Mouse (Mus musculus): ENCODE measurements around the gene Il12b. TPM values are rescaled to one million over a fixed set of nuclear protein-coding genes. Genes with fewer than 3 reads are reported as not detected.

The Il12b gene
- polyA plus RNA-seq, 1 experiment from 2014 or later, result not detected

DNA sequence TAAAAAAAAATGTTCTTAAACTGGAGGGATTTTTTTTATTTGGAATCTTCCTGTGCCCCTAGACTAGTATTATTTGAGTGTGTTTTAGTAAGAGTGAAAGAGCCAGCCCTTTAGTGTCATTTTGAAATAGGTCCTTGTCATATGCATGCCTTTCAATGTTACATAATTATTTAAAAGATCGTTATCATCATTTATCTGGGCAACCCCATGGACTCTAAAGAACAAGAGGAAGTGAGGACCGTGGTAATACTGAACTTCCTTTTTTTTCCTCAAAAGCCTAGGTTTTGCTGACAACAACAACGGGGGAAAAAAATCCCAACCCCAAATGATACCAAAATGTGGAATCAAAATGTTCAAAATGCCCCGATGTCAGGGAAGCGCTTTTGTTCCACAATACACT lies 22.0 kb upstream of the Il12b start:
- no peaks in the 10 kb centered on the region for H3K4me1 ChIP-seq (replicated peaks; ENCODE audit: control insufficient read depth, insufficient read depth)
- H3K36me3 ChIP-seq (ENCODE audit: control insufficient read depth, insufficient read depth, low read length), result no peaks in the 10 kb centered on the region
- H3K27me3 ChIP-seq (ENCODE audit: control insufficient read depth, insufficient read depth, low read length), result no peaks in the 10 kb centered on the region
- DNase-seq (ENCODE audit: low spot score) (no peak), ATAC-seq (ENCODE audit: low FRiP score, low TSS enrichment) (no peak)
- H3K27ac ChIP-seq (replicated peaks), result no peak overlapping the region
- H3K4me3 ChIP-seq (ENCODE audit: low read depth, low read length), result no peak overlapping the region
- WGBS, result 80% methylated on average over 5 of the region's 5 CpGs
- no peak overlapping the region for H3K4me2 ChIP-seq (replicated peaks; ENCODE audit: low read depth)
- no peaks in the 10 kb centered on the region for H3K9me3 ChIP-seq (ENCODE audit: control insufficient read depth, low read length)
- H3K9ac ChIP-seq (ENCODE audit: low read length), result no peak overlapping the region
- no peak for TF ChIP-seq CTCF (IDR thresholded peaks at IDR 0.05; ENCODE audit: low read depth)

DNA sequence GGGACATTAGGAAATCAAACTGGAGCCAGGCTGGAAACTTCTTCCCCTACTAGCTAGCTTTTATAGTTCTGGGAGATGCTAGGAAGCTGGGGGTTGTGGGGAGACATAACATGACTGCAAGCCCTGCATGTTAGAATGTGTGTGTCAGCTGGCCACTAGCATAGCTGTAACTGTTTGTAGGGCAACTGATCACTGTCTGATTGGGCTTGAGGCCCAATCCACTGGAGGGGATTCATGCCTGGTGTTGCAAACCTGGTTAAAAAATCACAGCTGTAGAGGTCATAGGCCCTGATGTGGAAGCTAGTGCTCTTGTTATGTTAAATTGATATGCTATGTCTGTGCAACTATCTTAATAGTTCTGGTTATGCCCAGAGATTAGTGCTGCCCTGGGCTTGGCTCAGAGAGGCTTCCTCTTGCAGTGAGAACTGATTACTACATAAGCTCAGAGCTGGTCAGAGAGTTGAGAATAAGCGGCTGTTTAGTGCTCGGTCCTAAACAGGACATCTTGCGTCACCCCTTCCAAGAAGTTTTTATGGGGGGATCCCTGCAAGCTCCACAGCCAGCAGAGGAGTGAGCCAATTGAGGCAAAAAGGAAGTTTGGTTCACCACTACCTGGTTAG lies 19.3 kb upstream of the Il12b start:
- Histone ChIP-seq H3K4me2 (replicated peaks; ENCODE audit: low read depth) (no peak overlapping the region), H3K27ac (replicated peaks) (no peak overlapping the region), H3K4me1 (replicated peaks; ENCODE audit: control insufficient read depth, insufficient read depth) (no peaks in the 10 kb centered on the region), H3K27me3 (ENCODE audit: control insufficient read depth, insufficient read depth, low read length) (no peaks in the 10 kb centered on the region), H3K4me3 (ENCODE audit: low read depth, low read length) (no peak overlapping the region), H3K9me3 (ENCODE audit: control insufficient read depth, low read length) (no peaks in the 10 kb centered on the region), H3K9ac (ENCODE audit: low read length) (no peak overlapping the region), H3K36me3 (ENCODE audit: control insufficient read depth, insufficient read depth, low read length) (no peaks in the 10 kb centered on the region)
- 61% methylated on average over 3 of the region's 3 CpGs for WGBS
- DNase-seq (ENCODE audit: low spot score), result no peak
- TF ChIP-seq CTCF (IDR thresholded peaks at IDR 0.05; ENCODE audit: low read depth), result no peak
- ATAC-seq (ENCODE audit: low FRiP score, low TSS enrichment), result no peak

DNA sequence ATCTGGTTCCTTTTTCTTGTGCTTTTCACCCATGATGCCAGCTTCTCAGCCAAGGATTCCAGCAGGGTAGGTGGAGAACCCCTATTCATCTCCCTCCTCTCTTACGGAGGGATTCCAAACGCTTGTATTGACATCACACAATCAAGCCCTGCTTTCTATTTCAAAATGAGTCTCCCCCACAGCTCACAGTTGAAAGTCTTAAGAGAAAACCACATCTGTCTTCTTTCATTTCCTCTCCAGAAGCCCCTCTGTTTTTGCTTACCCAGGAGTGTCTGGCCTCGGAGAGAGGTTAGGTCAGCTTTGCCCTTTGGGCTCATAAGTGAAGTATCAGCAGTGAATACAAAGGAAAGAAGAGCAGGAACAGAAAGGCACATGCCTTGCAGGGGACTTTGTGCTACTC lies 17.7 kb upstream of the Il12b start:
- Histone ChIP-seq H3K36me3 (ENCODE audit: control insufficient read depth, insufficient read depth, low read length) (no peaks in the 10 kb centered on the region), H3K27me3 (ENCODE audit: control insufficient read depth, insufficient read depth, low read length) (no peaks in the 10 kb centered on the region), H3K27ac (replicated peaks) (no peak overlapping the region), H3K9me3 (ENCODE audit: control insufficient read depth, low read length) (no peaks in the 10 kb centered on the region), H3K4me3 (ENCODE audit: low read depth, low read length) (no peak overlapping the region), H3K9ac (ENCODE audit: low read length) (no peak overlapping the region), H3K4me1 (replicated peaks; ENCODE audit: control insufficient read depth, insufficient read depth) (no peaks in the 10 kb centered on the region), H3K4me2 (replicated peaks; ENCODE audit: low read depth) (no peak overlapping the region)
- ATAC-seq (ENCODE audit: low FRiP score, low TSS enrichment) (no peak), DNase-seq (ENCODE audit: low spot score) (no peak)
- TF ChIP-seq EP300 (optimal IDR thresholded peaks at IDR 0.05) (no peak), CTCF (IDR thresholded peaks at IDR 0.05; ENCODE audit: low read depth) (no peak)
- 70% methylated on average over 3 of the region's 3 CpGs for WGBS

DNA sequence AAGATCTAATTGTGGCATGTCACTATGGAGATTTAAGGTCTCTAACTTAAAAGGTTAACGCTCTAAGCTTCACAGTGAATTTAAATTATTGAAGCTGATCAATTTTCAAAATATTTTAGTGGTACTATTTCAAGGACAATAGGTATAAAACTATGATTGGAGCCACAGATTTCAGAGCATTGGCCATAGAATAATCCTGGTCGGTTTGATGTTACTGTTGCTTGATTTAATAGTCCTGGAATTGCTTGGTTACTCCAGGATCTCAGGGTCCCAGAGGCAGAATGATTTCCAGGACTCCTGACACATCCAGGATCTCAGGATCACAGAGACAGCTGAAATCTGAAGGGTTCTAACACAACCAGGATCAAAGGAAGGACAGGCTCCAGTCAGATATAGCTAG lies 12.8 kb upstream of the Il12b start:
- no peak for TF ChIP-seq CTCF (IDR thresholded peaks at IDR 0.05; ENCODE audit: low read depth)
- no peak for TF ChIP-seq EP300 (optimal IDR thresholded peaks at IDR 0.05)

DNA sequence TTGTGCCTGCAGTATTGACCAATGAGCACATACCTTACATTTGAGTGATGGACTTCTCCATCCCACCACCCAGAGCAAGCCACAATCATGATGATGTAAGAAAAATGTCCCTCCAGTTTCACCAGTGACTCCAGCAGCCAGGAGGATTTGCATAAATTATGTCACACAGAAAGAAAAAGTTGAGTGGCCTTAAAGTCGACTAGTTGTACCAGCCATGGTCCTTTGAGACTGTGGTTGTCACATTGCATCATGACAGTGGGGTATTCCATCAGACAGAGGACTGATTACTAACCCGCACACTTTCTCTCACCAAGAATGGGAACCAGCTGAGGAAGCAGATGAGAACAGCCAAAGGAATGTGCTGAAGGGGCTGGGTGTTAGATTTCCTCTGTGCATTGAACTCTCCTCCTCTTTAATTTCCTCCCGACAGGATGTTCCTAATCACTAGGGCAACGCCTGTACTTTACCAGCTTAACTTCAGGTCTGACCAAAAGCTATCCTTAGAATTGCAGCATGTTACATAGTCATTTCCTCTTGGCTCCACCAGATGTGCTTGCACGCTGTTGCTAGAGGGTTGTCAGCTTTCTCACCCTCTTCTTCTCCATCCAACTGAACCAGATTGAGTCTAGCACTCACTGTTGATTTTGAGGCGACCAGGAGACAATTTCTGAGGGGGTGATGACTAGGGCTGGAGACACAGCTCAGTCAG lies 9.7 kb upstream of the Il12b start:
- TF ChIP-seq EP300 (optimal IDR thresholded peaks at IDR 0.05) (no peak), CTCF (IDR thresholded peaks at IDR 0.05; ENCODE audit: low read depth) (no peak)
- H3K4me1 ChIP-seq (replicated peaks; ENCODE audit: control insufficient read depth, insufficient read depth), result no peaks in the 10 kb centered on the region
- H3K9ac ChIP-seq (ENCODE audit: low read length), result no peak overlapping the region
- no peaks in the 10 kb centered on the region for H3K9me3 ChIP-seq (ENCODE audit: control insufficient read depth, low read length)
- ATAC-seq (ENCODE audit: low FRiP score, low TSS enrichment), result no peak
- H3K4me2 ChIP-seq (replicated peaks; ENCODE audit: low read depth), result no peak overlapping the region
- no peaks in the 10 kb centered on the region for H3K36me3 ChIP-seq (ENCODE audit: control insufficient read depth, insufficient read depth, low read length)
- H3K27ac ChIP-seq (replicated peaks), result no peak overlapping the region
- no peaks in the 10 kb centered on the region for H3K27me3 ChIP-seq (ENCODE audit: control insufficient read depth, insufficient read depth, low read length)
- DNase-seq (ENCODE audit: low spot score), result no peak
- H3K4me3 ChIP-seq (ENCODE audit: low read depth, low read length), result no peak overlapping the region
- 41% methylated on average over 6 of the region's 6 CpGs for WGBS

More for the DNA sequence above, 12.8 kb upstream of the Il12b start:
- H3K9ac ChIP-seq (ENCODE audit: low read length), result no peak overlapping the region
- no peak for ATAC-seq (ENCODE audit: low FRiP score, low TSS enrichment)
- no peak overlapping the region for H3K27ac ChIP-seq (replicated peaks)
- no peak overlapping the region for H3K4me2 ChIP-seq (replicated peaks; ENCODE audit: low read depth)
- no peaks in the 10 kb centered on the region for H3K27me3 ChIP-seq (ENCODE audit: control insufficient read depth, insufficient read depth, low read length)
- WGBS, result 86% methylated on average over 2 of the region's 2 CpGs
- no peak for DNase-seq (ENCODE audit: low spot score)
- H3K36me3 ChIP-seq (ENCODE audit: control insufficient read depth, insufficient read depth, low read length), result no peaks in the 10 kb centered on the region
- H3K4me1 ChIP-seq (replicated peaks; ENCODE audit: control insufficient read depth, insufficient read depth), result no peaks in the 10 kb centered on the region
- no peaks in the 10 kb centered on the region for H3K9me3 ChIP-seq (ENCODE audit: control insufficient read depth, low read length)
- H3K4me3 ChIP-seq (ENCODE audit: low read depth, low read length), result no peak overlapping the region

DNA sequence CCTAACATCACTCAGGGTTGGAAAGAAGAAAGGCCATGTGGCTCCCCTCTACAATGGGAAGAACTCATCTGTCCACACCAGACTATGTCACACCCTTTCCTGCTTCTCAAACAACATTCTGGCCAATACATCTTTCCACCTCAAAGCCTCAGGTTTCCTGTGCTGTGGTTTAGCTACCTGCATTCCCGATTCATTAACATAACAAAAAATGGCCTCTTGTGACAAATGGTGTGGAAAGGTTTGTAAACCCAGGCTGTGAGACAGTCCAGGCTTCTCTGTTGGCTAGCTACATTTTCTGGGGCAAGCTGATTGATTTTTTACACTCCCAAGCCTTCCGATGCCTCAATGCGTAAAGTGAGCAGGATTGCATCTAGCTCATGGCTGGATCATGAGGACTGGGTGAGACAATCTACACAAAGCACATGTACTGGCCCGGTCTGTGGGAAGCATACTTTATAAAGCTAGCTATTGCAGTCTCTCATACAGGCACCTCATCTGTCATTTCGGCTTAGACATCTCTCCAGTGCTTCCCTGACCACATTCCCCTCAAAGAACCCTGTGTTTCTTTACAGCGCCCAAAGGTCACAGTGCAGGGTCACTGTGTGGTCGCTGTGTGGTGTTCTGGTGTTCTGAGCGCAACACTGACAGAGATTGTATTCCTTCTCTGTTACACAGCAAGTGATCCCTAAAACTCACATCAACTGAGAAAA lies 6.6 kb upstream of the Il12b start:
- H3K4me2 ChIP-seq (replicated peaks; ENCODE audit: low read depth), result no peak overlapping the region
- no peak overlapping the region for H3K4me3 ChIP-seq (ENCODE audit: low read depth, low read length)
- no peaks in the 10 kb centered on the region for H3K9me3 ChIP-seq (ENCODE audit: control insufficient read depth, low read length)
- H3K36me3 ChIP-seq (ENCODE audit: control insufficient read depth, insufficient read depth, low read length), result no peaks in the 10 kb centered on the region
- 72% methylated on average over 8 of the region's 8 CpGs for WGBS
- ATAC-seq (ENCODE audit: low FRiP score, low TSS enrichment) (no peak), DNase-seq (ENCODE audit: low spot score) (no peak)
- H3K4me1 ChIP-seq (replicated peaks; ENCODE audit: control insufficient read depth, insufficient read depth), result no peaks in the 10 kb centered on the region
- H3K27me3 ChIP-seq (ENCODE audit: control insufficient read depth, insufficient read depth, low read length), result no peaks in the 10 kb centered on the region
- H3K27ac ChIP-seq (replicated peaks), result no peak overlapping the region
- H3K9ac ChIP-seq (ENCODE audit: low read length), result no peak overlapping the region
- TF ChIP-seq CTCF (IDR thresholded peaks at IDR 0.05; ENCODE audit: low read depth) (no peak), EP300 (optimal IDR thresholded peaks at IDR 0.05) (no peak)
